Mouse (Mus musculus) C2C12 (cell line): ENCODE data around the gene Fcgr2b. TPM values are rescaled to one million over a fixed set of nuclear protein-coding genes. Genes with fewer than 3 reads are reported as not detected.
"Not testable (repeated sequence)": the region's sequence is repeated elsewhere in the genome, so short reads cannot be mapped to it uniquely, and the experiment has no call there.

ENCODE experiments used
- H3K27me3 ChIP-seq: one replicate; pipeline ENCODE4 v1.6.1; 2011; ENCODE audit not compliant: control insufficient read depth, insufficient read depth, insufficient read length
- H3K36me3 ChIP-seq: one replicate; pipeline ENCODE4 v1.6.1; 2011; ENCODE audit not compliant: control insufficient read depth, insufficient read depth
- H3K4me3 ChIP-seq: one replicate; pipeline ENCODE4 v1.5.1; 2011; ENCODE audit warnings: mild to moderate bottlenecking, control low read depth; ENCODE audit not compliant: poor library complexity, insufficient read depth, severe bottlenecking
- H3K79me2 ChIP-seq: one replicate; pipeline ENCODE4 v1.6.1; 2011; ENCODE audit not compliant: control insufficient read depth, insufficient read depth
- H3K79me3 ChIP-seq: one replicate; pipeline ENCODE4 v1.6.1; 2011; ENCODE audit warnings: low read depth, control low read depth
- H3ac ChIP-seq: one replicate; pipeline ENCODE3; 2011; ENCODE audit warnings: low read depth; ENCODE audit not compliant: control insufficient read depth, insufficient read length
- CEBPB ChIP-seq: IDR thresholded peaks from one replicate; pipeline ENCODE4 v1.6.1; 2011; ENCODE audit warnings: low read depth, mild to moderate bottlenecking, control low read depth, moderate library complexity
- CTCF ChIP-seq: IDR thresholded peaks from one replicate; pipeline ENCODE4 v1.5.1; 2011; ENCODE audit not compliant: control insufficient read depth, insufficient read depth, insufficient read length
- FOSL1 ChIP-seq: IDR thresholded peaks from one replicate; pipeline ENCODE4 v1.8.0; 2011; ENCODE audit warnings: mild to moderate bottlenecking, low read length; ENCODE audit not compliant: poor library complexity, insufficient read depth, severe bottlenecking
- MAX ChIP-seq: IDR thresholded peaks from one replicate; pipeline ENCODE4 v1.6.1; 2011; ENCODE audit warnings: mild to moderate bottlenecking, control low read depth
- MYOD1 ChIP-seq: IDR thresholded peaks from one replicate; pipeline ENCODE4 v1.6.1; 2011; ENCODE audit warnings: low read depth; ENCODE audit not compliant: control insufficient read depth, insufficient read length
- MYOG ChIP-seq: IDR thresholded peaks from one replicate; pipeline ENCODE4 v1.6.1; 2011; ENCODE audit not compliant: control insufficient read depth, insufficient read length; ENCODE audit errors: extremely low read depth
- USF1 ChIP-seq: IDR thresholded peaks from one replicate; pipeline ENCODE4 v1.6.1; 2011; ENCODE audit warnings: low read depth, mild to moderate bottlenecking, control low read depth, moderate library complexity
- polyA plus RNA-seq: library from polyadenylated mRNA; unstranded; fragments of >200 nt; fragmentation: generic; extraction: Trizol; gene quantifications from one replicate; pipeline ENCODE4 v1.2.1, GENCODE M21; 2012; ENCODE audit warnings: missing spikeins

Fcgr2b gene
- polyA plus RNA-seq, 1 experiment = 0.06 TPM

DNA sequence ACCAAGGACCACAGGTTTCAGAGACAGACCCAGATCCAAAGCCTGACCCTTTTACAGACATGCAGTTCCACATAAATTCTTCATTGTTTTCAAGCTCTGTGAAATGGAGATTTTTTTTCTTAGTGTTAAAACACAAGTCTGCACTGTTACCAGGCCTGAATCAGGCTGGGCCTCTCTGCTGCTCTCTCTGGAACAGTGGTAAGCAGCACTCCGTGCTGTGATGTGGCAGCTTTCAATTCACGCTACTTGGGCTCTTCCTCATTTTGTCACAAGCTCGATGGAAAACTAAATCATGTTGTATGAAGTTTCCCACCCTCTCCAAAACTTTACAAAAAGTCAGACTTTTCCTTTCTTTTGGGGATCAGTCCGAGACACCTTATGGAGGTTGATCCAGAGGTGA is 6.7 kb upstream of the Fcgr2b start:
- Histone ChIP-seq H3K79me3 (no peaks in the 10 kb centered on the region), H3K4me3 (no peak overlapping the region), H3K79me2 (no peaks in the 10 kb centered on the region), H3K27me3 (no peaks in the 10 kb centered on the region), H3K36me3 (no peaks in the 10 kb centered on the region), H3ac (no peak overlapping the region)
- TF ChIP-seq MYOD1 = no peak
- TF ChIP-seq CEBPB = no peak
- TF ChIP-seq MYOG = no peak
- no peak for TF ChIP-seq MAX
- TF ChIP-seq FOSL1 = no peak
- no peak for TF ChIP-seq USF1
- TF ChIP-seq CTCF = no peak

DNA sequence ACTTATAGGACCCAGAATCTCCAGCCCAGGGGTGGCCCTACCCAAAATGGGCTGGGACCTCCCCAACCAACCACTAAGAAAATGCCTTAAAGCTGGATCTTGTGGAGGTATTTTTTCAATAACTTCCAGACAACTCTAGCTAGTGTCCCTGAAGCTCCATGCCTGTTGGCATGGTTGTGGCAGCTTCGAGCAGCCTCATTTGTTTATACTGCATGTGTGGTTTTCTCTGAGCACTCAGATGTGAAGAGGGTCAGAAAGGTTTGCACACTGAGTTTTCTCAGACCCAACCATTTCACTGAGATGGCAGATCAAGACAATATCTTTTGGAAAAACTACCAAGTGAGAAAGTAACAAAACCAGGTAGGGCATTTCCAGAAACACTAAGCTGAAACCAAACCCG is 6.0 kb upstream of the Fcgr2b start:
- Histone ChIP-seq H3ac (no peak overlapping the region), H3K79me2 (no peaks in the 10 kb centered on the region), H3K36me3 (no peaks in the 10 kb centered on the region), H3K79me3 (no peaks in the 10 kb centered on the region), H3K27me3 (no peaks in the 10 kb centered on the region), H3K4me3 (no peak overlapping the region)
- TF ChIP-seq MAX = no peak

DNA sequence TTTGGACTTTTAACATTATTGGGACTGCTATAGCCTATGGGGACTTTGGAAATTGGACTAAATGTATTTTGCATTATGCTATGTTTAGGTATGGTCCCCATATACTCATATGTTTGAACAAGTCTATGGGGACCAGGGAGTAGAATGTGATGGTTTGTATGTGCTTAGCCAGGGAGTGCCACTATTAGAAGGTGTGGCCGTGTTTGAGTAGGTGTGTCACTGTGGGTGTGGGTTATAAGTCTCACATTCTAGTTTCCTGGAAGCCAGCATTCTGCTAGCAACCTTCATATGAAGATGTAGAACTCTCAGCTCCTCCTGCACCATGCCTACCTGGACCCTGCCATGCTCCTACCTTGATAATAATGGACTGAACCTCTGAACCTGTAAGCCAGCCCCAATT is 5.3 kb upstream of the Fcgr2b start:
- not testable (repeated sequence) for H3K79me2 ChIP-seq, H3K27me3 ChIP-seq, H3ac ChIP-seq, H3K36me3 ChIP-seq, H3K79me3 ChIP-seq, H3K4me3 ChIP-seq

DNA sequence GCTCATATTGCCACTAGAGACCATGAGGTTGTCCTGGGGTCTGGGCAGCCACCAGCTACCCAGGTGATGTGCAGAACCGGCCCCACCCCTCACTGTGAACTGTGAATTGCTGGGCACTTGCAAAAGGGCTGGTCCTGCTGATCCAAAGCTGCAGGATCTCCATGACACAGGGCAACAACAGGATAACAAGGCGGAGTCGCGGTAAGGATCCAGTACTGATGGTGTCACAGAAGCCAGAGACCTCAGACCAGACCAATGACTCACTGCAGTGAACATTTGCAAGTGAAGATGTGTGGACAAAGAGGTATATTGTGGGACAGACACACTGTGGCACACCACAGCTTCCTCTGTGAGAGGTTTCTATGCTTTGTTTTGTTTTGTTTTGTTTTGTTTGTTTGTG is 2.3 kb upstream of the Fcgr2b start:
- Histone ChIP-seq H3ac (no peak overlapping the region), H3K27me3 (no peaks in the 10 kb centered on the region), H3K79me2 (no peaks in the 10 kb centered on the region), H3K79me3 (no peaks in the 10 kb centered on the region), H3K36me3 (no peaks in the 10 kb centered on the region), H3K4me3 (no peak overlapping the region)
- no peak for TF ChIP-seq MYOD1
- TF ChIP-seq CTCF = no peak

DNA sequence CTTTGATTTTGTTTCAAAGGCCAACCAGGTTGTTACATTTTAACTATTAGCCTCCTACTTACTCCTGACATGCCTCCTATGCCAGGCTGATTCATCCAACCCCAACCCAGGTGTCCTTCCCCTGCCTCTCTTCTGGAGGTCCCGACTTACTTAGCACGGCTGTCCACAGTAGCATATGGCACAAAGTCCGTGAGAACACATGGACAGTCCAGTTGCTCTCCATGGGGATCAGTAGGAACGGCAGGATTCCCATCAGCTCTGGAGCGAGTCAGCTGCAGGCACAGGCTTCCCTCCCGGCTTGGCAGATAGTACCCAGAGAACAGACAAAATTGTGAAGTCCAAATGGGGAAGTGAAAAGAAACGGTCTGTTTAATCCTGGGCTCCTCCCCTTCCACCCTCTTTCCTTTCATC is 591 bp downstream of the Fcgr2b start:
- no peak overlapping the region for H3K4me3 ChIP-seq
- H3K79me2 ChIP-seq = no peaks in the 10 kb centered on the region
- H3K79me3 ChIP-seq = no peaks in the 10 kb centered on the region
- no peaks in the 10 kb centered on the region for H3K27me3 ChIP-seq
- no peaks in the 10 kb centered on the region for H3K36me3 ChIP-seq
- TF ChIP-seq MYOG (no peak), USF1 (no peak), MYOD1 (no peak), CTCF (no peak), CEBPB (no peak), MAX (no peak), FOSL1 (no peak)
- H3ac ChIP-seq = no peak overlapping the region

DNA sequence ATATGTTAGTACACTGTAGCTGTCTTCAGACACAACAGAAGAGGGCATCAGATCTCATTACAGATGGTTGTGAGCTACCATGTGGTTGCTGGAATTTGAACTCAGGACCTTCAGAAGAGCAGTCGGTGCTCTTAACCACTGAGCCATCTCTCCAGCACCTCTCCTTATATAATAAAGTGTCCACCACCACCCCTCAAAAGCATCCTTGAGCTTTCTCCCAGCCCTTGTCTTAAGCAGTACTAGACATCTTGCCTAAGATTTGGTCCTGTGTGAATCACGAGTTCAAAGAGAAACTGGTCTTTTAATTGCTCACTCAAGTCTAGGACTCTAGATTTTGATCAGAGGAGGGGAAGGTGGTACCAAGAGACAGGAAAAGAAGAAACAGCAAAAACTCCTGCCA is 997 bp downstream of the Fcgr2b start:
- H3ac ChIP-seq, H3K79me3 ChIP-seq, H3K36me3 ChIP-seq, H3K27me3 ChIP-seq, H3K79me2 ChIP-seq, H3K4me3 ChIP-seq: not testable (repeated sequence)

DNA sequence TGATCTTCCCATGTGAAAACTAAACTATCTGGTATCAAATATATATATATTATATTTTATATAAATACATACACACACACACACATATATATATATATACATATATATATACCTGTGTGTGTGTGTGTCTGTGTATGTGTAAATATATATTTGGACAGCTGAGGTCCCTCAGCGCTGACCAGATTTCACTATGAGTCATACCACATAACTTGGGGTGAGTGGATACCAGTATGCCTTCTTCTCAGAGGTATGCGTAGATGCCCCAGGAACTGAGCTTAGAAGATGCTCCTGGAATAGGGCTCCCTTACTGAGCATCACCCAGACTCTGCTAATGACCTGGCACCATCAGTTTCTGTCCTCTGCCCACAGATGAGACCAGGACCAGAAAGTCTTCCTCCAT is 1.6 kb downstream of the Fcgr2b start:
- Histone ChIP-seq H3K36me3 (no peaks in the 10 kb centered on the region), H3K27me3 (no peaks in the 10 kb centered on the region), H3K4me3 (no peak overlapping the region), H3K79me2 (no peaks in the 10 kb centered on the region), H3K79me3 (no peaks in the 10 kb centered on the region), H3ac (no peak overlapping the region)
- TF ChIP-seq MAX (no peak), FOSL1 (no peak), MYOD1 (no peak), CEBPB (no peak), USF1 (no peak), CTCF (no peak), MYOG (no peak)
